Mouse (Mus musculus): Measurements from ENCODE around the gene Mfap5. TPM values are rescaled to one million over a fixed set of nuclear protein-coding genes. Genes with fewer than 3 reads are reported as not detected.
"Not testable (repeated sequence)": the region's sequence is repeated elsewhere in the genome, so short reads cannot be mapped to it uniquely, and the experiment has no call there.

Gene Mfap5
- total RNA-seq, 2 experiments from 2014 or later: not detected

DNA sequence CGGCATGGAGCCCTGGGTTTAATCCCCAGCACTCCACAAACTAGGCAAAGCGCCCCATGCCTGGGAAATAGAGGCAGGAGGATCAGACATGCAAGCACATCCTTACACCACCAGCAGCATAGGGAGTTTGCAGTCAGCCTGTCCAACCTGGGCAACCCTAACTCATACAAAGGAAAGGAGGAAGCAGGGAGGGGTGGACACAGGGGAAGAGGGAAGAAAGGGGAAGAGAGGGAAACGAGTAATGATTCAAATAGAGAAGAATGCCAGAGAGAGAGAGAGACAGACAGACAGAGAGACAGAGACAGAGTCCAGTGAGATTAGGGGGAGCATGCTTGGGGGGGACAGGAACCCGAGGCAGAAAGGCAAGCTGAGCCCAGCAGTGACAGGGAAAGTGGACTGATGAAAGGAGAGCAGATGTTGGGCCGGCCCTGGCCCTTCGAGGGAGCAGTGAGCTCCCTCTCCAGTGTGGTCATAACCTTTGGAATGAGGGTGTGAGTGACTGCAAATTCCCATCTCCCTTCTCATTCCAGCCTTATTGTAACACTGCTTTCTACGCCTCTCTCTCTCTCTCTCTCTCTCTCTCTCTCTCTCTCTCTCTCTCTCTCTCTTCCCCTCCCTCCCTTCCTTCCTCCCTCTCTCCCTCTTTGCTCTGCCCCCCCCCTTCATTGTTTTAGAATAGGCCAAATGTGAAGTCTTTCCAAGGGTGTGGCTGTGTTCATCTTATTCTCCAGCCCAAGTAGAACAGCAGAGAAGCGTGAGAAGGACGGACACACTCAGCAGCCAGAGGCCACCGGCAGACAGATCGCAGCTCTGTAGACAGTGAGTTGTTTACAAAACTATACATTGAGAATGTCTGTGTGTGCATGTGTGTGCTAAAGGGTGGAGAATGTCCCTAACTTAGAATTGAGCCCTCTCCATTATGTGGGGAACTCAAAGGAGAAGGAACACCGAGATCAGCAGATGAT lies 7.6 kb downstream of the Mfap5 start:
- ATAC-seq (replicated peaks; ENCODE audit: low FRiP score, poor library complexity, severe bottlenecking): no peak

GRCm38 (mm10) chr6:122514312-122514711 lies 8.7 kb downstream of the Mfap5 start:
- ATAC-seq (replicated peaks; ENCODE audit: low FRiP score, poor library complexity, severe bottlenecking): no peak

GRCm38 (mm10) chr6:122515762-122516161 lies 10.1 kb downstream of the Mfap5 start:
- not testable (repeated sequence) for ATAC-seq (replicated peaks; ENCODE audit: low FRiP score, poor library complexity, severe bottlenecking)

DNA sequence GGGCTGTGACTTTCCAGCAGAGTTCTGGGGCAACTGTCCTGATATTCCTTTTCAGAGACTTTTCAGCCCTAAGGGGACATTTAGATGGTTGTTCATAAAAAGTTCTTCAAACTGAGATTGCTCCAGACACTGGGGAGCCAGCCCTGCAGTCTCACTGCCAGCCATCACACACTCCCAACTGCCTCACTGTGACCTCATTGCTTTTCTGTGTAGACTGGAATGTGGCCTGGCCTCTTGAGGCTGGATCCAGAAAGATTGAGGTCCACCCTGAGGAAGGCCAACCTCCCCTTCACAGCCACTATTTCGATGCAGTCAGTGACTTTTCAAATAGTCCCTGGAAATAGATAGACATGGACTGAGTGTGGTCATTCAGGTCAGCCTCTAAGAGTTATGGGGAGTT lies 12.0 kb downstream of the Mfap5 start:
- no peak for ATAC-seq (replicated peaks; ENCODE audit: low FRiP score, poor library complexity, severe bottlenecking)

DNA sequence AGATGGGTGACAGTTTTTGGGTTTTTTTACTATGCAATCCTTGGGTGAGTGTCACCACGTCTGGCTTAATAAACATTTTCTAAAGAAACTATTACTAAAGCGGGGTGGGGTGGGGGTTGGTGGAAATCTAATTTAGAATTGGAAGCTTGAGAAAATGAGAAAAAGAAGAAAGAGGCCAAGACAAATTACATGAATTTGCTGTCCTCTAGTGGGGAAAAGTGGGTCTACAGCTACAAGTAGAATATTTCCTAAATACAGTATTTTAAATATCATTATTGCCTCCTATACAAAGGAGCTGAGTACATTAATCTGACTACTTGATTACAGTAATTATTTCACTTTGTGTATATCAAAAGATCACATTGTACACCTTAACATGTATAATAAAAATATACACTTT lies 13.7 kb downstream of the Mfap5 start:
- no peak for ATAC-seq (replicated peaks; ENCODE audit: low FRiP score, poor library complexity, severe bottlenecking)

DNA sequence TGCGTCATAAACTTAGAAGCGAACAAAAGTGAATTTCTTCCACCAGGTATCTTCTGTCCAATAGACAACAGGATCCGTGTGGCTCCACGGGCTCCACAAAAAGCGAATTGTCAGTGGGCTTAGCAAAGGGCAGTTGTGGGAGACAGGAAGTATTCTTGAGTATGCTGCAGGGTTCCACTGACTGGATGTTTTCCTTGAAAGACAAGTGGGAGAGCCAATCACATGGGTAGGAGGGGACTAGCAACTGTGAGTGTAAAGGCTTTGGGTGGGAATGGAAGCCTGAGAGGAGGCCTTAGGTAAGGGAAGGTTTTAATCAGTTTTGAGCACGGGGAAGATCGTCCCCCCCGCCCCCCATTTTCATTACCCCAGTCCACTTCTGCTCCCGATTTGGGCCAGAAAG lies 16.9 kb downstream of the Mfap5 start:
- no peak for ATAC-seq (replicated peaks; ENCODE audit: low FRiP score, poor library complexity, severe bottlenecking)

- no peak for ATAC-seq (replicated peaks; ENCODE audit: low FRiP score, poor library complexity, severe bottlenecking)
These were observed 17.6 kb downstream of the Mfap5 start for GRCm38 (mm10) chr6:122523289-122523688.

DNA sequence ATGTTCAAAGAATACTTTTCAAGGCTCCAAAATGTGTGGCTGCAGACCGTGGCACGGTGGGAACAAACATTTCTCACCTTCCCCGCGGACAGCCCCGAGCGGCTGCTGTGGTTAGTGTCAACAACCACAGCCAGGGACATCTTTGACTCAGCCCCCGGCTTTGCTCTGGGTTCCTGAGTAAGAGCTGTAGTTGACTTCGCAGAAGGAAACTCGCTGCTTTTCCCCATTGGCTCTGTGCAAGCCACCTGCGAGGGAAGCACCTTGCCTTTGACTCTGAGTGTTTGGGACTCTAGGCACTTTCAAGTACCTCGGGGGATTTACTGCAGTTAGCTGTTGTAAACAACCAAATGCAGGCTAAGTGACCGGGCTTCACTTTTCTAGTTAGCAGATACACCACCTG lies 22.0 kb downstream of the Mfap5 start:
- ATAC-seq (replicated peaks; ENCODE audit: low FRiP score, poor library complexity, severe bottlenecking): no peak

GRCm38 (mm10) chr6:122528136-122528535 lies 22.5 kb downstream of the Mfap5 start:
- no peak for ATAC-seq (replicated peaks; ENCODE audit: low FRiP score, poor library complexity, severe bottlenecking)

DNA sequence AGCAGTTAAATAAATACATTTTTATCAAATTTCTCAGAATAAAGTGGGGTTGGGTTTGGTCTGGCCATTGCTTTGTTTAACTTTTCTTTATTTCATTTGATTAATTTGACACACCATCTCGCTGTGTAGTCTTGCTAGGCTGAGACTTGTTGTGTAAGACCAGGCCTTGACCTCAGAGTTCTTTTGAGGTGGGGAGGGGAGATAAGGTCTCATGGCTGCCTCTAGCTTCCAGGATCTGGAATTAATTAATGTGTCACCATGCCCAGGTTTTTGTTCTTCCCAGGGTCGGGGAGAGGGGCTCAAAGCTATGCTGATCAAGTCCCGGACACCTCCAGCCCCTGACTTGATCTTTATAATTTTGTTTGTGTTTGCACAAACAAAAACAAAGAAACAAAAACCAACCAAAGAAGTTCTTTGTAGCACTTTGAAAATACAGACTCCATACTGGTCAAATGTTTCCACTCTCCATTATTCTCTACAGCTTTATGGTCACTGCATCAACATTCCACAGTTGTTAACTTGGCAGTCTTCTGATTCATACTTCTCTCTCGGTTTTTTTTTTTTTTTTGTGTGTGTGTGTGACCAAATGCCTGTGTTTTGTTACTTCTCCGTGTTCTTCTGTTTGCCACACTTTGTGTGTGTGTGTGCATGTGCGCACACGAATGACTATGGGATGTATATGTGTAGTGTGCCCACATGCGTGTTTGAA lies 26.0 kb downstream of the Mfap5 start:
- no peak for ATAC-seq (replicated peaks; ENCODE audit: low FRiP score, poor library complexity, severe bottlenecking)

DNA sequence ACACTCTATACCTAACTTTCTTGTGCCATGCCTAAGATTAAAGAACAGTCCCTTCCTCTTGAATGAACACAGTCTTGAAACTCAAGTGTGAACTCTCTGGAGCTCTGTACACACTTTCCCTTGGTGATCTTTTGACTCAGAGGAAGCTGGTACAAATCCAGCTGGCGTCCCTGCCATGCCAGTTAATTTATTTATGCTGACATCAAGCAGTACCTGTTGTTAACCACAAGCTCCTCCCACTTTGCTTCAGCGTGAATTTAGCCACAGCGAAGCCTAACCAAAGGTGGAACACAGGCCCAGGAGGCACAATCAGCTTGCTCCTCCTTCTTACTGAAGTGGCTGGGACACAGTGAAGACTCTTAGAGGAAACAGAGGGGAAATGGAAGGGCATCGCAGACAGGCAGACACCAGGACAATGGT lies 27.2 kb downstream of the Mfap5 start:
- no peak for ATAC-seq (replicated peaks; ENCODE audit: low FRiP score, poor library complexity, severe bottlenecking)

GRCm38 (mm10) chr6:122534032-122534431 lies 28.4 kb downstream of the Mfap5 start:
- no peak for ATAC-seq (replicated peaks; ENCODE audit: low FRiP score, poor library complexity, severe bottlenecking)

GRCm38 (mm10) chr6:122539564-122539963 lies 33.9 kb downstream of the Mfap5 start:
- ATAC-seq (replicated peaks; ENCODE audit: low FRiP score, poor library complexity, severe bottlenecking): no peak

DNA sequence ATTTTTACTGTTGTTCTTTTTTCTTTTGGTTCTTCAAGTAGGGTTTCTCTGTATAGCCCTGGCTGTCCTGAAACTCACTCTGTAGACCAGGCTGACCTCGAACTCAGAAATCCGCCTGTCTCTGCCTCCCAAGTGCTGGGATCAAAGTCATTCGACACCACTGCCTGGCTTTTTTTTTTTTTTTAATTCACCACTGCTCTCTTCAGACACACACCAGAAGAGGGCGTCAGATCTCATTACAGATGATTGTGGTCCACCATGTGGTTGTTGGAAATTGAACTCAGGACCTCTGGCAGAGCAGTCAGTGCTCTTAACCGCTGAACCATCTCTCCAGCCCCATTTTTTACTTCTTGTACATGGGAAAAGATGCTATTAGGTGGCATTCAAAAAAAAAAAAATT lies 36.8 kb downstream of the Mfap5 start:
- ATAC-seq (replicated peaks; ENCODE audit: low FRiP score, poor library complexity, severe bottlenecking): not testable (repeated sequence)

- no peak for ATAC-seq (replicated peaks; ENCODE audit: low FRiP score, poor library complexity, severe bottlenecking)
These were observed 37.9 kb downstream of the Mfap5 start for GRCm38 (mm10) chr6:122543574-122543973.

- ATAC-seq (replicated peaks; ENCODE audit: low FRiP score, poor library complexity, severe bottlenecking): no peak
These were observed 39.0 kb downstream of the Mfap5 start for GRCm38 (mm10) chr6:122544672-122545071.

- no peak for ATAC-seq (replicated peaks; ENCODE audit: low FRiP score, poor library complexity, severe bottlenecking)
These were observed 39.7 kb downstream of the Mfap5 start for GRCm38 (mm10) chr6:122545289-122545882.

- no peak for ATAC-seq (replicated peaks; ENCODE audit: low FRiP score, poor library complexity, severe bottlenecking)
These were observed 40.3 kb downstream of the Mfap5 start for GRCm38 (mm10) chr6:122545948-122546347.

- ATAC-seq (replicated peaks; ENCODE audit: low FRiP score, poor library complexity, severe bottlenecking): no peak
These were observed 48.0 kb downstream of the Mfap5 start, which contains the start of gene Aicda for GRCm38 (mm10) chr6:122553606-122554005. TSS of gene Aicda (plus strand) at chr6:122553801.

- no peak for ATAC-seq (replicated peaks; ENCODE audit: low FRiP score, poor library complexity, severe bottlenecking)
These were observed 48.5 kb downstream of the Mfap5 start for GRCm38 (mm10) chr6:122554102-122554501.
